Mouse (Mus musculus): ENCODE measurements around the gene Ppp1r12b.
"Not testable (repeated sequence)": the region's sequence is repeated elsewhere in the genome, so short reads cannot be mapped to it uniquely, and the experiment has no call there.

Gene Ppp1r12b

DNA sequence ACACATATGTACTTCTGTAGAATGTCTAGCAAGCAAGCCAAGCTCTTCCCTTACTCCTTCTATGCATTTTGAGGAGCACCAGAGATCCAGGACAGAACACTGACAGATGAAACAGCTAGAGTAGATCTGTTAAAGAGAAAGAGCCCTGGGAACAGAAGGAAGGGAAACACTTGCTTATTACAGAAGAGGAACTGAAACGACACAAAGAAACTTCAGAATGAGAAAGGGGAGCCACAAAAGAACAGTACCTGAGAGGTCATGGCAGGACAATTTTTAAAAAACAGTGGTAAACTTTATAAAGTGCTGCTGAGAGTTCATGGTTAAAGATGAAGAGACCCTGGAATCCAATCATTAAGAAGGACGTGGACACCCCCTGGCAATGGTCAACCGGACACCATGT lies 105.4 kb downstream of the Ppp1r12b start:
- DNase-seq (ENCODE audit: low spot score in 2 of 2): no peak

DNA sequence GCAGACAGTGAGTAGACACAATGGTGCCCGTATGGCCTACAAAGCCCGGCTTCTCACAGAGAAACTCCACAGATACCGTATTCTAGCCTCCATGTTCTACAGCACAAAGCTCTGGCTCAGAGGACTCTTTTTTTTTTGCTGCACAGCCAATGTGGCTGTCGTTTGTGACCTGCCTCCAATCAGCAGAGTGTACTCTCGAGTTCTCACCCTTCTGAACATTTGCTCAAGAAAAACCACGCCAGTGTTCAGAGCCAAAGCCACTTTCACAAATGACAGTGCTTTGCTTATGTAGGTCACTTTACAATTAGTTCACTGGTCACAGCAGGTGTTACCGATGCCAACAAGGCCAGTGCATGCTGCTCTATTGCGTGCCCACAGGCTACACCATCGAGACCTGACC lies 107.9 kb downstream of the Ppp1r12b start:
- no peak for DNase-seq (ENCODE audit: low spot score in 2 of 2)

DNA sequence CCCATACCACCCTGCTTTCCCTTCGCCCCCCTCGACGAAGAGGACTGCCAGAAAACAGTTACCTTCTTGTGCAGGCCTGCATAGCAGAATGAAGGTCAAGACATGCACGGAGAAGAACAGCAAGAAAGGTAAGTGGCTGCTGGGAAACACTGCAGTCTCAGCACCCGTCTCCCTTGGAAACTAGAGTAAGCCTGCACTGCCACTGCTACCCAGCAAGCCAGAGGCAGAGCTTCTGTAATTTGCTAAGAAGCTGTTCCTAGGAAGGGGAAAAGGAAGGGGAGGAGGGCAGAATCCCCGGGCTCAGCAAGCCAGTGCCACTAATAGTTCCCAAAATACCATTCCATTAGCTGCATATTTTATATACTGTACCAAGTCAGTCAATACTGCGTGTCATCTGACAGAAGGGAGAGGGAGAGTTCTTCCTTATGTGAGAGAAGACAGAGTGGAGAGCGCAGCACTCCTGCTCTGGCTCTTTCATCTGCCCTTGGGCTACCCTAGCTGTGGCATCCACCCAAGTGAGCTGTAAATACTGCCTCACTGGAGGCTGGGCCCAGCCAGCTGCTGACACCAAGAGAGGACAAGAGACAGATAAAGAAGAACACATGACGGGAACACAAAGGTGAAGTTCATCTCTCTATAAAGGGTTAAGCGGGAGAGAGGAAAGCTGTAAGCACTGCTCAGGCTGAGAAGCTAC lies 109.3 kb downstream of the Ppp1r12b start:
- no peak for DNase-seq (ENCODE audit: low spot score in 2 of 2)

DNA sequence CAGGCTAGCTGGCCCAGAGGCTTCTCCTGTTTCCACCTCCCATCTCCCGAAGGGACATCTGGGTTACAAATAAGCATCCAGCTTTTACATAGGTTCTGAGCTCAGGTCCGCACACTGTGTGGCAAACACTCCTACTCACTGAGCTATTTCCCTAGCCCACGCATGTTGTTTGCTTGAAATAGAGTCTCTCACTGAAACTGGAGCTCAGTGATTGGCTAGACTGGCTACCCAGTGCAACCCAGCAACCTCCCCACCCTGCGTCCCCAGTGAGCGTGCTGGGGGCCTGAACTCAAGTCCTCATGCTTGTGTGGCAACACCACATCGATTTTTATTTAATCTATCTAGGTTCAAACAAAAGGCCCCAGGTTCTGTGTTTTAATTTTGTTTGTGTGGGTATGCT lies 112.4 kb downstream of the Ppp1r12b start:
- DNase-seq (ENCODE audit: low spot score in 2 of 2): no peak

DNA sequence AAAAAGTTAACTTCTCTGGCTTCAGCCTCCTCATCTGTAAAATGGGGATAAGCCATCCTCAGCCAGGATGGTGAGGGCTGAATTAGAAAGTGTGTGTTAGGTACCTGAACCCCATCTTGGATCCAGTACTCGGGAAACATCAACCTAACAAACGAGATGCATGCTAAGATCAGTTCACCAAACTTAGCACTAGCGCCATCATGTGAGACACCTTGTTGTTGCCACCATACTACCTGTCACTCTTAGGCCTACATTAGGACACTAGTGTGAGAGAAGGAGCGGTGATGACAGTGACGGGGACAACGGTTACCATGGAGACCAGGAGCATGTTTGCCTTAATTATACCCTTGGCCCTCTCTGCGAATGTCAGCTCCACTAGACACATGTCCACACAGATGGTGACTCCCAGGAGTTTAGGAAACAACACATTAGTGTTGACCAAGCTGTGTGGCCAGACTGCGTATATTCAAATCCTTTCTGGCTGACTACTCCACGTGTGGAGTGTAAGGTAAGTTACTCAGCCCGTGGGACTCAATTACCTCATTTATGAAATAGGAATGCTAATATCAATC lies 118.7 kb downstream of the Ppp1r12b start:
- no peak for DNase-seq (ENCODE audit: low spot score in 2 of 2)

DNA sequence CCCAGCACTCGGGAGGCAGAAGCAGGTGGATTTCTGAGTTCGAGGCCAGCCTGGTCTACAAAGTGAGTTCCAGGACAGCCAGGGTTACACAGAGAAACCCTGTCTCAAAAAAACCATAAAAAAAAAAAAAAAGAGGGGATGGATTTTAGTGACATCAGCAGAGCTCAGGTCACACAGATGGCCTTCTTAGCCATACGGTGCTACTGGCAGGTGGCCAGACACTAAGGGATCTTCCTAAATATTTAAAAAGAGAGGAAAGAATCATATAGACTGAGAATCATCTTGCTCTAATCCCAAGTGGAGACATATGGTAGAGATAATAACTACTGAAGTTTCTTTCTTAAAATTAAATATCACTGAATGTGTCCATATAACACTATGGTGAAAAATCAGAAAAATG lies 124.9 kb downstream of the Ppp1r12b start:
- not testable (repeated sequence) for DNase-seq (ENCODE audit: low spot score in 2 of 2)

DNA sequence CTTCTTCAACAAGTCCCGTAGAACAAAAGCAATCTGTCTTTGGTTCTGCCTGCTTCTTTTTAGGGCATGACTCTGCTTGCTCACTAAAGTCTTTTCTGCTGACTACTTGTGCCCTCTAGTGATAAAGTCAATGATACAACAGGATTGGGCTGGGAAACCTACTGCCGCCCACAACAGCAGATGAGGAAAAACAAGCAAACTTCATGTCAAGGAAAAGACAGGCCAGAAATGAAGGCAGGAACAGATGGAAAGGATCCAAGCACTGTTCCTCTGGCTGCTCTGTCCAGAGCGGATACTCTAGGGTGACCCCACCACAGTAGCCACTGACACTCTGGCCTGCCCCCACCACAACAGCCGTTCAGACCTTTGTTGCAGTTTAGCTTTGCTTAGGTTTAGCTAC lies 126.1 kb downstream of the Ppp1r12b start:
- DNase-seq (ENCODE audit: low spot score in 2 of 2): no peak

DNA sequence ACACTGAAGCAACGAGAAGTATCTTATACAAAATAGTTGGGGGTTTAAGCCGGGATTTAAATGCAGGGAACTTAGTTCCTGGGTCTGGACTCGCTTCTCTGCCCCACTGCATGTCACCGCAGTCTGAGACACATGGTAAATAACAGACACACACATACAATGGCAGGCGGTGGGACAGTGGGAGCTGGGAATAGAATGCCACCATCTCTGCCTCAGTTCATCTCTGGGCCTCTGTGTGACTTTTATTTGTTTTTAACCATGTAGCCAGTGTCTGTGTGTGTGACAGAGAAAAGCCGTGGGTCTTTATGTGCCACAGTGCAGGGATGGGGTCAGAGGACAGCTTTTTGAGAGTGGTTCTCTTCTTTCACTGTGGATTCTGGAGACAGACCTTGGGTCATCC lies 130.8 kb downstream of the Ppp1r12b start:
- no peak for DNase-seq (ENCODE audit: low spot score in 2 of 2)

DNA sequence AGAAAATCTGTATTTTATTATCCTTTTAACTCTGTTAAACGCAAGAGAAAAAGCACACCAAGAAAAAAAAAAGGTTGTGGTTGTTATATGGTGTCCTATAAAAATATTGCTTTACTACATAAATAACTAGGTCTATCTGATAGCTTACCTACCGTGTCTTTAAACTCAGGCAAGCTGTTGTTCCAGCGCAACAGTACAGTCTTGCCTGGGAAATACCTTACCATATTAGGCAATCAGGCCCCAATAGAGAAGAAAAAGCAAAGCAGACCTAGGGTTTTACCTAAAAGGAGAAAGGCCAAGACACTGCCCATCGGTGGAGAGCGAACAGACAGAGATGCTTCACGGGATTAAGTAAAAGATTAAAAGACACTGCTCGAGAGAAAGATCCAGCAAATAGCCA lies 131.9 kb downstream of the Ppp1r12b start:
- DNase-seq (ENCODE audit: low spot score in 2 of 2): no peak

DNA sequence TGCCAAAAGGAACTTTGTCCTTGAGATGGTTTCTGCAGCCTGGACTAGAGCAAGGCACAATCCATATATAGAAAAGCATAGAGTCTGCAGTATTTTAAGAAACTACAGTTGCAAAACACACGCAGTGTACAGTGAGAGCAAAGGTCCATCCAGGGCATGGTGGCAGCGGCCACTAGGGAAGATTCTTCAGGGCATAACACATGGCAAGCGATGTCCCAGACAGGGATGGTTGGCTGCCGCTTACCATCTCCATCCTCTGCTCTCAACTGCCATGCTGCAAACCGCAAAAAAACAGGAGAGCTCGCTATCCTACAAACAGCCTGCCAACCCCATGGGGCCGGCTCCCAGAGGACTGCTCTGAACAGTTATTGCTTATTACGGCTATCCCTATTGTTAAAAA lies 132.4 kb downstream of the Ppp1r12b start:
- no peak for DNase-seq (ENCODE audit: low spot score in 2 of 2)

DNA sequence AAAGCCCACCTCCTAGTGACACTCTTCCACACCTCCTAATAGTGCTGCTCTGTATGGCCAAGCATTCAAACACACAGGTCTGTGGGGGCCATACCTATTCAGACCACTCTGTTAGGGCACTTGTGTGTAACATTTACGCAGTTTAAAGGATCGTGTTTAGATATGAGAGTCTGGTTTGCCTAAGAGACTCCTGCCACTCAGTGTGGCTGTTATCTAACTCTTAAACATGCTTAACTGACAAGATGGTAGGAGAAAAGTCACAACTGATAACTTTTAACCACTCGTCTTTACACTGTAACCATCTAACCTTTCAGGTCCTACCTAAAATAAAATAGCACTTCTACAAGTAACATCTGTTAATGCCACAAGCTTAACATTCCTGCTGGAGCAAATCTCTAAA lies 134.9 kb downstream of the Ppp1r12b start:
- DNase-seq (ENCODE audit: low spot score in 2 of 2): no peak

DNA sequence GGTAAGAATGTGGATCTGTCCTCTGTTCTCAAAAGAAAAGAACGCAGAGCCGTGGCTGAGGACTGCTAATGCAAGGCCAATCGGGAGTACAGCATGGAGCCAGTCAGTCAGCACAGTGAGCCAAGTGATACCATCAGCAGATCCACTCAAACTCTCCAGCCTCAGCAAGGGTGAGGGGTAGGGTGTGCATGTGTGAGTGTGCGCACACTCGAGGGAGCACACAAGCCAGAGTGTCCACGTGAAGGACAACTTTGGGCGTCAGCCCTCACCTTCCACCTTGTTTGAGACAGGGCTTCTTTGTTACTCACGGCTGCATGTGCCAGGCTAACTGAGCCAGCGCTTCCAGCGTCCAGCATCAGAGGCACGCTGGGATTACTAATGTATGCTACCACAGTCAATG lies 136.5 kb downstream of the Ppp1r12b start:
- no peak for DNase-seq (ENCODE audit: low spot score in 2 of 2)

DNA sequence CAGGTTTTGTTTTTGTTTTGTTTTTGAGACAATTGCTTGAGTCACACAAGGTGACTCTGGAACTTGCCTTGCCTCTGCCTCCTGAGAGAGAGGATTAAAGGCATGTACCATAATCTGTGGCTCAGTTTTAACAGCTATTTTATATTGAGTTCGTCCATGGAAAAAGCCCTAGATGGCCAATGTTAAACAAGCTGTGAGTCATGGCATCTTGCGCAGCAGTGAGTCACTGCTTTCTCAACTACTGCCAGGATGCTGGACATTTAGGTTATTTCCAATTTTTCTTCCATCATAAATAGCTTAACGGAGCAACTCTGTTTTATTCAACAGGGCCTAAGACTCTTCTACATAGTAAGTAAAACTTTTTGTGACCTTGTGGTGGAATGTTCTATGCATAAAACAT lies 137.0 kb downstream of the Ppp1r12b start:
- DNase-seq (ENCODE audit: low spot score in 2 of 2): no peak

DNA sequence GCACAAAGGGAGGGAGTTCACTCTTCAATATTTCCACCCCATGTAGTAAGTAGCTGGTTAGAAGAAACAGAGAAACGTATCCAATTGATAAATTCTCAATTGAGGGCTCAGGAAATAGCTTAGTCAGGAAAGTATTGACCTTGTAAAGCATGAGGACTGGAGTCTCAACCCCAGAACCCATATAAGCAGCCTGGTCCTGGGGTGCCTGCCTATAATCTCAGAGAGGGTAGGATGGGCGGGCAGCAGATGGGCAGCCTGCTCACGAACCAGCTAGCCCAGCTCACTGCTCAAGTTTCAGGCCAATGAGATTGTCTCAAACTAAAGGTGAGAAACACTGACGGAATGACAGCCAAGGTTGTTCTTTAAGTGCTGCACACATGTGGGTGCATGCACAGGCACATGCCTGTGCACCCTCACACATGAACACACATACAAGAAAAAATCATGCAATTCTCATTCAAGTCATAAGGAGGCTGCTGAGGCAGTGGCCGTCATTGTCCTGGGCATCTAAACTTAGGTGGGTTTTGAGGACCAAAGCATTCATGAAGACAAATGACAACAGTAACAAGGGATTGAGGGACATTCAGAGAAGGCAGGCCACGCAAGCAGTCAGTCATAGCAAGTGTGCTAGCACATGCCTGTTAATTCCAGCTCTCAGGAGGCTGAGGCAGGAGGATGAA lies 137.7 kb downstream of the Ppp1r12b start:
- DNase-seq (ENCODE audit: low spot score in 2 of 2): no peak

DNA sequence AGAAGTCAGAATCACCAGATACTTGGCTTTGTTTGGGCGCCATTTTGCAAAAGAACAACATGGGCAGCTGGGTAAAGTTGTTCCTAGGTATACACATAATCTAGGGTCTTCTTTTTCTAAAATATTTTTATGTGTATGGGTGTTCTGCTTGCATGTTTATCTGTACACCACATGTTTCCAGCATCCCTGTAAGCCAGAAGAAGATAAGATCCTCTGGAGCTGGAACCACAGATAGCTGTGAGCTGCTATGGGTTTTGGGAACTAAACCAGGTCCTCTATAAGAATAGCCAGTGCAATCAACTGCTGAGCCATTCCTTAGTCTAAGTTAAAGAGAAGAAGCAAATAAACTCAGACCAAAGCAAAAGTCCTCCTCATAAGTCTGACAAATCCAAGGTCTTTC lies 138.6 kb downstream of the Ppp1r12b start:
- no peak for DNase-seq (ENCODE audit: low spot score in 2 of 2)

DNA sequence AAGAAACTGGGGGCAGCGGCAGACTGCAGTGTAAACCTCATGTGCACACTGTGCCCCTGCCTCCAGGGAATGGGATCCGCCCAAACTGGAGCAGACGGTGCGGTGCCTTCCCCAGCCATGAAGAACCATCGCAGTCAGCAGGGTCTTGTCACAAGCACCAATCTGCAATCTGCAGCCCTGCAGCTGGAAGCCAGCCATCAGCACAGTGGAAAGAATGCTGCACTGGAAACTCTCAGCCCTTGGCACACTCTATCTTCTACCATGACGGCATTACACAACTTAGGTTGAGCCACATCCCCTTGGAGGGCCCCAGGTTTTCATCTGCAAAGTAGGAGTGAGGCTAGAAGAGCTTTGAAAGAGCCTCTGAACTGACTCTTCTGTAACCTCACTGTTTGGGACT lies 139.1 kb downstream of the Ppp1r12b start:
- DNase-seq (ENCODE audit: low spot score in 2 of 2): peak in 1 of 2 experiments; percentile 29

DNA sequence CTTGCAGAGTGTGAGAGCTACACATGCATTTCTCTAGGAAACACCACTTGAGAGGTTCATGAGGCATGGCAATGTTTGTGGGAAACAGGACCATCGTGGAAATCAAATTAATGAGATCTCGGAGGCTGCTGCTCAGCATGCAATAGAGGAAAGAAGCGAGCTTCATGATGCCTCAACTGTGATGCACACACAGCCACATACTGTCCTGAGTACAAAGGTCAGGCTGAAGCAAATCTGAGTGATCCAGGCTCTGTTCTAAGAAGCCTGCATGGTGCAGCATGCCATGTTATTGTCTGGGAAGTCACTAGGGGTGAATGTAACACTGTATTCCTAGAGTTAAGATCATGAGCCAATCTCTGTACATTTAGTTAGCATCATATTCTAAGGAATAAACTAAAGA lies 140.0 kb downstream of the Ppp1r12b start:
- no peak for DNase-seq (ENCODE audit: low spot score in 2 of 2)

DNA sequence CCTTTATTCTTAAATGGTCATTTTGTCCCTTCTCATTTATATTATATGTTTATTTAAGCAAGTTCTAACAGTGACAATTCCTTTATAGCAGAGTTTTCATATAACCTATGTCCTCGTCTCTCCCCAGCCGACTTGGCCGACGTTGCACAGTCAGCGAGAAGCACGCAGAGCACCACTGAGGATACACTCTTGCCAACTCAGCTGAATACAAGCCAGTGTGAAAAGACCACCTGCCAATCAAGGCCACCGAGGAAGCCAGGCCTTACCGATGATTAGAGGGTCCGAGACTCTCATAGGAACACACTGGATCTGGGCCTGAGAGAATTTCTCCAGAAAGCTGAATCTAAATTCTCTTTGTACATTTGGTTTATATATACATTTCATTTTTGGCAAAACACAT lies 150.3 kb downstream of the Ppp1r12b start:
- DNase-seq (ENCODE audit: low spot score in 2 of 2): no peak

DNA sequence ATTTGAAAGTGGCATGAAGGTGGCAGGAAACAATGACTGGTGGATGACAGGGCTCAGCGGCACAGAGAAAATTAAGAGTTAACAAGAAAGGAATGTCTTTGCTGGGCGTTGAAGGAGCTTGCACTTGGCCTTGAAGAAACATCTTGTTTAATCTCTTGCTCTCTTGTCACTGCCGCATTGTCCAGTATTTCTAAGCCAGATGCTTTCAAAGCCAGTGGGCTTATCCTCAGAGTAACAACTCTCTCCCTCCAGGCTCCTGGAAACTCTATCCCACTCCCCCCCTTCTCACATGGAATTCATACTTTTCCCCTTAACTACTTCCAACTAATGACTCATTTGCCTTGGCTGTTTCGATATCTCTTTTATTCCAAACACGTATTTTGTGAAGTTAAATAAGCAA lies 151.4 kb downstream of the Ppp1r12b start:
- DNase-seq (ENCODE audit: low spot score in 2 of 2): no peak

DNA sequence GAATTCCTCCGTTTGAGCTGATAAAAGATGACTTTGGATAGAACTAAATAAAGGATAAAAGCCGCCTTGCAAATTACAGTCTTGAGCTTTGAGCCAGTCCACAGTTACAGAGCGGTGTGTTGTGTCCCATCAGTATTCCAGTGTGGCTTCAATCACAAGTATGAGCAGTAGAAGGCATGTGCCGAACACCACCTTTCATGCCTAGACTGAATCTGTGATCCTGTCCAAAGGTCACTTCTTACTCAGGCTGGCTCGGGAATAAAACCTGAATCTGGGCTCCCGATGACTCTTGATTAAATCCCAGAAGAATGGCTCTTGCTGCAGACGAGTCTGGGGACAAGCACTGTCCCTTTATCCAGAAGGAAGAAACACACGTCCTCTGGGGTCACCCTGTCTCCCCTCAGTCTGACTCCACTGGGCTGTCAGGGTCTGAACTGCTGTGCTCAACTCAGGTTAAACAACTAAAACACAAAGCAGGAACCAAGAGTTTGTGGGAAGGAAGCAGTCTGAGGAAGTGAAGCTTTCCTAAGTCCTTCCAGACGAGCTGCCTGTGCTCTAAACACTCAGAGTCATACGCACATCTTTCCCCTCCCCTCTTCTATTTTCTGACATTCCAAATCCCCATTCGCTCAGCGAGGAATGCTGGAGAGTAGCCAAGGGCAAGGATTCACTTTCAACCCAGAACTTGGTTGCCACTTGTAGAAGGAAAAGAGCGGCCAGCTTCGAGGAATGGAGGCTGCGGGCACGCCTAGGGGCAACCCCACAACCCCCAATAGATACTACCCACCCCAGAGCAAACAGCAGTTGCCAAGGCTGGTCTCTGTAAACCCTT lies 152.2 kb downstream of the Ppp1r12b start:
- no peak for DNase-seq (ENCODE audit: low spot score in 2 of 2)

DNA sequence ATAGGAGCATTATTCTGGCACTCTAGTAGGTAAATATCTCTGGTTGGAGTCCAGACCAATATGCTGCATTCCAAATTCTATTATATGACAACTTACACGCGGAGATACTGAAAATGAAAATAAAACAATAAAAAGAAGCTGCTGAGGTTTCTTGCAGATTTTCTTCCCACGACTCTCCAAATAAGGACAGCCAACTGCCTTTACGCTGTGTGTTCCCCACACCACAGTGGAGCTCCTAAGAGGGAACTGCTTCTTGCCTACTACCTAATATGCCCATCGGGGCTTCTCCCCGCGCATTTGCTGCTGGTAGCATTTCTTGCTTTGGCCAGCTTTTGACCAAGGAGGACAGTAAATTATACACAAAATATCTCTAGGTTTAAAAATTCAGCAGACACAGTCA lies 154.0 kb downstream of the Ppp1r12b start:
- DNase-seq (ENCODE audit: low spot score in 2 of 2): no peak

DNA sequence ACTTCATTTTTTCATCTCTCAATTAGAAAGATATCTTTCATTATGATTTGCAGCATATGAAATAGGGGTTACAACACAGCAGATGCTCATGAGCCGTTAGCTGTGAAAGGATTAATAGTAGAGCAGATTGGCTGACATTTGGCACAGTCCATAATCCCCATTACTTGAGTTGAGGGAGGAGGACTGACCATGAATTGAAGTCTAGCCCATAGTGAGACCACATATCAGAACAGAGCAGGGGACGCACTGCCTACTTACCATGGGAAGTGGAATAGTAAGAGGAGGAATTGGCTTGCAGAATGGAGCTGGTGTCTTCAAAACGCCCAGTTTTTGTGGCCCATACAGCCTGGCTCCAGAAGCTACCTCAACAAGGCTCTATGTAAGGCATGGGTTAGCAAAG lies 159.2 kb downstream of the Ppp1r12b start:
- DNase-seq (ENCODE audit: low spot score in 2 of 2): no peak

DNA sequence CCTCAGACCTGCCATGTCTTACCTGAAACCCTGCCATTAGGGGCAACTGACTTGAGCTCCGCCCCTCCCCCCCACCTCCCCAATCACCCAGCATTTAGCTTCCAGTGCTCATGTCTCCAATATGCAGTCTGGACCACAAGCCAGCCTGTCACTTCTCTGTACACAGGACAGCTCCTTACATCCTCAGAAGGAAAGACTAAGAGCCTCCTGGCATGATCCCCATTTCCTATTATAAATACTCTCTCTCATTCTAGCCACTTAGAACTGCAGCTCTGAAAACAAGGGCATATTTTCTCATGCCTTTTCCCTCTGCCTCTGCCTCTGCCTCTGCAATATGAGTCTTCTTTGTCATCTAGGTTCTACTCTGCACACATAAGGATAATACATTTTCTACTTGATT lies 159.7 kb downstream of the Ppp1r12b start:
- no peak for DNase-seq (ENCODE audit: low spot score in 2 of 2)
